Mouse (Mus musculus) cortical plate, adult 2 months (tissue): ENCODE results near the gene Hspa1b.

Source experiments
- CTCF ChIP-seq: fragments of 200-500 bp; IDR thresholded peaks from 2 replicates; pipeline ENCODE4 v1.5.1; 2011; ENCODE audit warnings: mild to moderate bottlenecking, control low read depth, low read length; ENCODE audit not compliant: insufficient read depth; ENCODE audit errors: extremely low read depth
- POLR2A ChIP-seq: fragments of 200-500 bp; IDR thresholded peaks from 2 replicates; pipeline ENCODE4 v1.6.1; 2011; ENCODE audit warnings: mild to moderate bottlenecking, low read length, control low read depth; ENCODE audit not compliant: insufficient read depth; ENCODE audit errors: extremely low read depth

GRCm38 (mm10) chr17:34959881-34960515 is 960 bp upstream of the Hspa1b start:
- TF ChIP-seq POLR2A (no peak), CTCF (no peak)
